Mouse (Mus musculus) intestine, embryonic 14.5 days (tissue): ENCODE measurements around the gene Ddx39. TPM values are rescaled to one million over a fixed set of nuclear protein-coding genes. Genes with fewer than 3 reads are reported as not detected.
A peak's percentile ranks its signal among the peaks of the same experiment; 100 is the strongest.

Experiments used
- ATAC-seq: fragments of 200-750 bp; cut with Nextera tagmentation; replicated peaks from 2 replicates; pipeline ENCODE4 v1.8.0; 2017; ENCODE audit warnings: low read depth, moderate number of reproducible peaks, moderate TSS enrichment, moderate library complexity; ENCODE audit not compliant: low FRiP score, low TSS enrichment
- DNase-seq: peaks from one replicate; pipeline ENCODE4 v3.0.0-alpha.2; 2018; ENCODE audit warnings: low spot score
- H3K27ac ChIP-seq: fragments of 300-500 bp; sonication (generic); 2 replicates; pipeline ENCODE4 v1.5.1; 2014; ENCODE audit warnings: low read depth, mild to moderate bottlenecking, control low read depth
- H3K27me3 ChIP-seq: fragments of 300-500 bp; sonication (generic); replicated peaks from 2 replicates; pipeline ENCODE4 v1.6.1; 2014; ENCODE audit warnings: low read length, control low read depth; ENCODE audit not compliant: control insufficient read depth, insufficient read depth
- H3K36me3 ChIP-seq: fragments of 300-500 bp; sonication (generic); 2 replicates; pipeline ENCODE4 v1.6.1; 2014; ENCODE audit warnings: low read length, control low read depth; ENCODE audit not compliant: control insufficient read depth, insufficient read depth
- H3K4me1 ChIP-seq: fragments of 300-500 bp; sonication (generic); replicated peaks from 2 replicates; pipeline ENCODE4 v1.6.1; 2014; ENCODE audit warnings: low read length, control low read depth, mixed read lengths; ENCODE audit not compliant: control insufficient read depth, insufficient read depth
- H3K4me2 ChIP-seq: fragments of 300-500 bp; sonication (generic); 2 replicates; pipeline ENCODE4 v1.6.1; 2014; ENCODE audit warnings: low read length
- H3K4me3 ChIP-seq: fragments of 300-500 bp; sonication (generic); 2 replicates; pipeline ENCODE4 v1.5.1; 2014; ENCODE audit warnings: low read depth, low read length, control low read depth, mixed read lengths
- H3K9ac ChIP-seq: fragments of 300-500 bp; sonication (generic); 2 replicates; pipeline ENCODE4 v1.6.1; 2014; ENCODE audit warnings: mild to moderate bottlenecking, low read length
- H3K9me3 ChIP-seq: fragments of 300-500 bp; sonication (generic); 2 replicates; pipeline ENCODE4 v1.6.1; 2016; ENCODE audit warnings: low read length, control low read depth; ENCODE audit not compliant: control insufficient read depth
- WGBS: fragments of 180-500 bp; shearing (Covaris S2); extraction: QIAGEN DNeasy Blood & Tissue Kit; methylation state at CpG from one replicate; pipeline ENCODE4 v1.1.7; 2014; 5-methylcytosine and 5-hydroxymethylcytosine counted together
- polyA plus RNA-seq: library from polyadenylated mRNA; unstranded; fragments of >200 nt; fragmentation: Nextera tagmentation; extraction: Ambion mirVana; gene quantifications from 2 replicates; pipeline ENCODE4 v1.2.1, GENCODE M21; 2014

The Ddx39 gene
- polyA plus RNA-seq, 1 experiment from 2014 or later = 222 TPM

- no peaks in the 10 kb centered on the region for H3K9me3 ChIP-seq
- WGBS = 44% methylated on average over 15 of the region's 15 CpGs
- peaks cover 75% of the 10 kb centered on the region for H3K36me3 ChIP-seq
- H3K4me3 ChIP-seq = no peak overlapping the region
- no peaks in the 10 kb centered on the region for H3K27me3 ChIP-seq
- H3K27ac ChIP-seq = no peak overlapping the region
- peak; percentile 87 for DNase-seq
- ATAC-seq = peak; percentile 62
- H3K4me2 ChIP-seq = no peak overlapping the region
- no peak overlapping the region for H3K9ac ChIP-seq
- no peaks in the 10 kb centered on the region for H3K4me1 ChIP-seq
These were observed 9.9 kb downstream of the Ddx39 start for GRCm38 (mm10) chr8:83724697-83725482.

DNA sequence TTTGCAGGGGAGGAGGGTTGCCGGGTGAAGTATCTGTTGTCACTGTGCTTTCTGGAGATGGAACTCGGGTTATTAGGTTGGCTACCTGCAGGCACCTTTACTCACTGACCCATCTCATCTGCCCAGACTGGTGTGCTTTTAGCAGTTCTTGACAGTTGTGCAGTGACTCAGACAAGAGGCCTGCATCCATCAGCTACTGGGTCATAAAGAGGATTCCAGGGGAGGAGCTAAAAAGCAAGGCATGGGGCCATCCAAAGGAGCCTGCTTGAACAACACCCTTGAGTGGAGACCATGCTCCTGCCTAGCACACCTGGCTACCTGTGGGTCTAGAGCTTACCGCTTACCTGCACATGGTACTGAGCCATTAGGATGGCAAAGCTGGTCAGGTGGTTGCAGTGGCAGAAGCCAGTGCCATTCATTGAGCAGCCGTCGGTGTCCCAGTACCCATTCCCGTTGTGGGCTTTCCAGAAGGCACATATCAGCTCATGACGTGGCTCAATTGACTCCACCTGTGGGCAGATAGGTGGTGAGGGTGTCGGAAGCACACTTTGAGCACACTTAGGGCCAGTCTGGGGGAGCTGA lies 10.6 kb downstream of the Ddx39 start:
- Histone ChIP-seq H3K27ac (no peak overlapping the region), H3K36me3 (peaks cover 68% of the 10 kb centered on the region), H3K4me3 (no peak overlapping the region), H3K4me2 (no peak overlapping the region), H3K27me3 (no peaks in the 10 kb centered on the region), H3K9me3 (no peaks in the 10 kb centered on the region), H3K9ac (no peak overlapping the region), H3K4me1 (no peaks in the 10 kb centered on the region)
- WGBS = 94% methylated on average over 8 of the region's 8 CpGs
- ATAC-seq (no peak), DNase-seq (no peak)

DNA sequence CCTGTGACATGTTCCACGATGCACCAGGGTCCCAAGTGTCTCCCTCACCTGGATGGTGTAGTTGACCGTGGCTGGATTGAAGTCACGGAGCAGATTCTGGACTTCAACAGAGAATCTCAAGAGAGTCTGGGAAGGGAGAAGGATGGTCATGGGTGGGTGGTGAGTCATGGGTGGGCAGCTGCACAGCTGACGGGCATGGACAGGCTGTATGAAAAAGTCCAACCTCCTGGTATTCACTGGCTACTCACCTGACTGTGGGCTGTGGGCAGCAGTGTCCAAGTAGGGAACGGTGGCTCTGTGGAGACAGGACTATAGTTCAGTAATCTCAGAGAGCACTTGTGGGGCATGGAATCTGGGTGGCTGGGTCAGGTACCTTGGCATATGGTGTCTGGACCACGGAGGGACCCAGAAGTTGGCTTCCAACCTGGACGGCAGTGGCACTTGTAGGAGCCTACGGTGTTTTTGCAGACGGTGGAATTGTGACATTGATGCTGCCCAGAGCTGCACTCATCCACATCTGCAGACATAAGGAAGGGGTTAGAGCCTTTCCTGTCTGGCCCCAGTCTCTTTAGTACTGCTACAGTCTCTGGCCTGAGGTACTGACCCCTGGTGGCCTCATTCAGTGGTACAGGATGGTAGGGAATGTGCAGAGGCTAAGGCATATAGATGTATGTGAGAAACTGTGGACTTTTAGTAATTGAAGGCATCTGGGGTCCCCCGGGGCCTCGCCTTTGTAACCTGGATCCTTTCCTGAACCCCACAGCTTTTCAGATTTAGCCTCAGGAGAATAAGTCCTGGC lies 14.2 kb downstream of the Ddx39 start:
- no peak for ATAC-seq
- Histone ChIP-seq H3K27ac (no peak overlapping the region), H3K4me1 (no peaks in the 10 kb centered on the region), H3K4me3 (no peak overlapping the region), H3K27me3 (no peaks in the 10 kb centered on the region), H3K9me3 (no peaks in the 10 kb centered on the region), H3K4me2 (no peak overlapping the region), H3K9ac (no peak overlapping the region), H3K36me3 (peaks cover 49% of the 10 kb centered on the region)
- WGBS = 62% methylated on average over 11 of the region's 11 CpGs
- DNase-seq = no peak

- DNase-seq (no peak), ATAC-seq (no peak)
- WGBS = 81% methylated on average over 5 of the region's 5 CpGs
- Histone ChIP-seq H3K36me3 (peaks cover 27% of the 10 kb centered on the region), H3K27ac (no peak overlapping the region), H3K9me3 (no peaks in the 10 kb centered on the region), H3K4me3 (no peak overlapping the region), H3K27me3 (no peaks in the 10 kb centered on the region), H3K9ac (no peak overlapping the region), H3K4me1 (no peaks in the 10 kb centered on the region), H3K4me2 (no peak overlapping the region)
These were observed 16.9 kb downstream of the Ddx39 start for GRCm38 (mm10) chr8:83731906-83732305.

- no peaks in the 10 kb centered on the region for H3K9me3 ChIP-seq
- H3K4me2 ChIP-seq = no peak overlapping the region
- DNase-seq (no peak), ATAC-seq (no peak)
- no peak overlapping the region for H3K27ac ChIP-seq
- no peaks in the 10 kb centered on the region for H3K27me3 ChIP-seq
- H3K36me3 ChIP-seq = peaks cover 19% of the 10 kb centered on the region
- no peak overlapping the region for H3K4me3 ChIP-seq
- WGBS = 82% methylated on average over 6 of the region's 6 CpGs
- peaks cover 8% of the 10 kb centered on the region for H3K4me1 ChIP-seq
- H3K9ac ChIP-seq = no peak overlapping the region
These were observed 17.9 kb downstream of the Ddx39 start for GRCm38 (mm10) chr8:83732919-83733318.

DNA sequence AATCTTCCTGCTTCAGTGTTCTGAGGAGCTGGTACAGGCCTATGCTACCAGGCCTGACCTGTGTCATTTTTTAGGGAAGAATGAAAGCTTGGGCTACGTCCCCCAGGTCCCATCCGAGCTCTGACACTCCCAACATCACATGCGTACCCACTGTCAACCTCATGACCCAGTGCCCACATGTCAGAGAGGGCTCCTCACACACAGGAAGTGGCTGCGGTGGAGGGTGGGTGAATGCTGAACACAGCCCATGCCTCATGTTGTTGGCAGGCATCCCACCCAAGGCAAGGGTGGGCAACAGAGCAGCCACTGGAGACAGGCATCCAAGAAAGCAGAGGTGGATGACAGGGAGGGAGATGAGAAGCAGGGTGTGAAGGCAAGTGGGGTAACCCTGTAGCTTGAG lies 21.7 kb downstream of the Ddx39 start:
- H3K4me3 ChIP-seq = no peak overlapping the region
- H3K4me1 ChIP-seq = peaks cover 32% of the 10 kb centered on the region
- WGBS = 85% methylated on average over 4 of the region's 4 CpGs
- H3K9ac ChIP-seq = no peak overlapping the region
- no peak overlapping the region for H3K27ac ChIP-seq
- peaks cover 13% of the 10 kb centered on the region; the same call in 1 of the 2 replicates for H3K36me3 ChIP-seq
- no peak overlapping the region for H3K4me2 ChIP-seq
- DNase-seq = no peak
- no peak for ATAC-seq
- no peaks in the 10 kb centered on the region for H3K27me3 ChIP-seq
- no peaks in the 10 kb centered on the region for H3K9me3 ChIP-seq

DNA sequence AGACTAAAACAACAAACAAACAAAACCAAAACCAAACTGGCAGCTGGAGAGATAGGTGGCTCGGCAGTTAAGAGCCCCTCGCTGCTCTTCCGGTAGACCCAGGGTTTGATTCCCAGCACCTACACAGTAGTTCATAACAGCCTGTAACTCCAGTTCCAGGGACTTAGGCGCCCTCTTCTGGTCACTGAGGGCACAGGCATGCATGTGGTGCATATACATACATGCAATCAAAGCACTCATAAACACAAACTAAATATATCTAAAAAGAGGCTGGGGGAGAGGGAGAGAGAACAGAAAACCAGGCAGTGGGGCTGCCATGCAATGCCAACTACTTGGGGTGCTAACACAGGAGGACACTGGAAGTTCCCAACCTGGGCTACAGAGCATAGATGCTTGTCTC lies 22.4 kb downstream of the Ddx39 start:
- no peak for DNase-seq
- no peaks in the 10 kb centered on the region for H3K9me3 ChIP-seq
- ATAC-seq = no peak
- peak overlapping the region; percentile 56; the same call in 1 of the 2 replicates for H3K4me2 ChIP-seq
- peak overlapping the region; percentile 54; the same call in 1 of the 2 replicates for H3K27ac ChIP-seq
- H3K4me1 ChIP-seq = peaks cover 34% of the 10 kb centered on the region
- H3K27me3 ChIP-seq = no peaks in the 10 kb centered on the region
- H3K4me3 ChIP-seq = no peak overlapping the region
- H3K36me3 ChIP-seq = 0 out of 2 replicates have a peak, but pooled peaks cover 7% of the 10 kb centered on the region
- WGBS = 85% methylated on average over 4 of the region's 4 CpGs
- no peak overlapping the region for H3K9ac ChIP-seq

GRCm38 (mm10) chr8:83737852-83738562 lies 23.0 kb downstream of the Ddx39 start:
- Histone ChIP-seq H3K4me3 (no peak overlapping the region), H3K27ac (peak overlapping the region; percentile 54; the same call in 1 of the 2 replicates), H3K27me3 (no peaks in the 10 kb centered on the region), H3K4me2 (peak overlapping the region; percentile 56), H3K9me3 (no peaks in the 10 kb centered on the region), H3K36me3 (0 out of 2 replicates have a peak, but pooled peaks cover 7% of the 10 kb centered on the region), H3K4me1 (peaks cover 34% of the 10 kb centered on the region), H3K9ac (no peak overlapping the region)
- no peak; the same call in 1 of the 2 replicates for ATAC-seq
- 56% methylated on average over 4 of the region's 4 CpGs for WGBS
- DNase-seq = peak; percentile 69
